Mouse (Mus musculus) hindbrain, embryonic 11.5 days (tissue): ENCODE data around the gene Osgep. TPM values are rescaled to one million over a fixed set of nuclear protein-coding genes. Genes with fewer than 3 reads are reported as not detected.
A peak's percentile ranks its signal among the peaks of the same experiment; 100 is the strongest.
"Not testable (repeated sequence)": the region's sequence is repeated elsewhere in the genome, so short reads cannot be mapped to it uniquely, and the experiment has no call there.

Experiments
- ATAC-seq: fragments of 200-750 bp; cut with Nextera tagmentation; 2 replicates; pipeline ENCODE4 v1.8.0; 2017; ENCODE audit warnings: mild to moderate bottlenecking, moderate TSS enrichment, moderate library complexity; ENCODE audit not compliant: low FRiP score
- DNase-seq: peaks from one replicate; pipeline ENCODE4 v3.0.0-alpha.2; 2015; ENCODE audit warnings: low spot score
- H3K27ac ChIP-seq: fragments of 300-500 bp; sonication (generic); 2 replicates; pipeline ENCODE4 v1.5.1; 2014; ENCODE audit warnings: mild to moderate bottlenecking, low read depth, low read length
- H3K27me3 ChIP-seq: fragments of 300-500 bp; sonication (generic); 2 replicates; pipeline ENCODE4 v1.6.1; 2014; ENCODE audit warnings: mild to moderate bottlenecking, low read length, moderate library complexity, mixed read lengths; ENCODE audit not compliant: control insufficient read depth, insufficient read depth
- H3K36me3 ChIP-seq: fragments of 300-500 bp; sonication (generic); 2 replicates; pipeline ENCODE4 v1.6.1; 2014; ENCODE audit warnings: mild to moderate bottlenecking, low read length, moderate library complexity, mixed read lengths; ENCODE audit not compliant: control insufficient read depth, insufficient read depth
- H3K4me1 ChIP-seq: fragments of 300-500 bp; sonication (generic); replicated peaks from 2 replicates; pipeline ENCODE4 v1.6.1; 2014; ENCODE audit warnings: low read length, mixed read lengths; ENCODE audit not compliant: control insufficient read depth, insufficient read depth
- H3K4me2 ChIP-seq: fragments of 300-500 bp; sonication (generic); replicated peaks from 2 replicates; pipeline ENCODE4 v1.6.1; 2014; ENCODE audit warnings: mild to moderate bottlenecking, low read depth, low read length
- H3K4me3 ChIP-seq: fragments of 300-500 bp; sonication (generic); 2 replicates; pipeline ENCODE4 v1.5.1; 2014; ENCODE audit warnings: low read depth, low read length
- H3K9ac ChIP-seq: fragments of 300-500 bp; sonication (generic); 2 replicates; pipeline ENCODE4 v1.6.1; 2014; ENCODE audit warnings: low read depth, low read length
- H3K9me3 ChIP-seq: fragments of 300-500 bp; sonication (generic); 2 replicates; pipeline ENCODE4 v1.6.1; 2016; ENCODE audit warnings: low read length; ENCODE audit not compliant: control insufficient read depth
- WGBS: fragments of 180-500 bp; shearing (Covaris S2); extraction: QIAGEN DNeasy Blood & Tissue Kit; methylation state at CpG from one replicate; pipeline ENCODE4 v1.1.7; 2014; 5-methylcytosine and 5-hydroxymethylcytosine counted together
- polyA plus RNA-seq: library from polyadenylated mRNA; unstranded; fragments of >200 nt; fragmentation: Nextera tagmentation; extraction: Ambion mirVana; gene quantifications from 2 replicates; pipeline ENCODE4 v1.2.1, GENCODE M21; 2014

Gene Osgep
- polyA plus RNA-seq = 146 and 160 TPM in 2 replicates

DNA sequence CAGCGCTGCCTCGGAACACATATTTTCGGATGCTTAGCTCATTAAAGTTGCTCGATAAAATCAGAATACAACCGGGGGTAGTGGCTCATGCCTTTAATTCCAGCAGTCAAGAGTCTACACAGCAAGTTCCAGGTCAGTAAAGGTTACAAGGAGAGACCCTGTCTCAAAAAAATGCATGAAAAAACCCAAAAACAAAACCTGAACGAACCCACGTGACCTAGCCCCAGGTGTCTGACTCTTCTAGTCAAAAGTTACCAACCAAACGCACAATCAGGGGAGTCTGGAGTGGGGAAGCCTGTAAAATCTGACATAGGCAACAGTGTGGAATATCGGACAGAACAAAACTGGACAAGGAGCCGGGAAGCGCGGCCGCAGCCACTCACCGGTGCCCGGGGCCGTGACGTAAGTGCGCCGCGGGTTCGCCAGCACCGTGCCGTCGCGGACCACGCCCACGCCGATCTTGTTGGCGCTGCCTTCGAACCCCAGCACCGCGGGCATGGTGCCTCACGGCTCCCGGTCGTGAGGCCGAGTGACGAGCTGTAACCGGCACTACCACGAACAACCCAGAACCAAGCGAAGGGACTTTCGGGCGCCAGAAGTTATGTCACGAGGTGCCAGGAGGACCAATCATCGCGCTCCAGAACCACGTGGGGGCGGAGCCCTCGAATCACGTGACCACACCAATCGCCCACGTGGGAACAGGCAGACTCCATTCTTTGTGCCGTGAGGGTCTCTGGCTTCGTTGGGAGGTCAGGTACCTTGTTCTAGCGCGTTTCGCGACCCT lies at the start of gene Osgep, which contains the start of gene Apex1:
Osgep (minus strand) TSS at position 613 of the 784 bp plus-strand sequence.
Apex1 (plus strand) TSS at position 688 of the 784 bp plus-strand sequence.
- H3K9ac ChIP-seq = peak within 1 kb of the TSS; percentile 88
- no peaks in the 10 kb centered on the region for H3K27me3 ChIP-seq
- peak within 1 kb of the TSS; percentile 59 for H3K4me2 ChIP-seq
- H3K36me3 ChIP-seq = peaks cover 6% of the 10 kb centered on the region; the same call in 1 of the 2 replicates
- H3K4me1 ChIP-seq = no peaks in the 10 kb centered on the region; the same call in 1 of the 2 replicates
- peak within 1 kb of the TSS; percentile 82 for H3K4me3 ChIP-seq
- WGBS = under 1% methylated on average over 54 of the region's 57 CpGs
- peak within 1 kb of the TSS; percentile 80 for H3K27ac ChIP-seq
- peak; percentile 94 for ATAC-seq
- H3K9me3 ChIP-seq = no peaks in the 10 kb centered on the region
- peak; percentile 98 for DNase-seq

- no peak overlapping the region for H3K4me3 ChIP-seq
- H3K27me3 ChIP-seq = no peaks in the 10 kb centered on the region
- no peak overlapping the region for H3K9ac ChIP-seq
- no peaks in the 10 kb centered on the region for H3K4me1 ChIP-seq
- H3K4me2 ChIP-seq = no peak overlapping the region
- no peaks in the 10 kb centered on the region for H3K9me3 ChIP-seq
- WGBS = 68% methylated on average over 4 of the region's 4 CpGs
- DNase-seq (no peak), ATAC-seq (no peak)
- no peaks in the 10 kb centered on the region for H3K36me3 ChIP-seq
- H3K27ac ChIP-seq = no peak overlapping the region
Observed at GRCm38 (mm10) chr14:50973700-50974099, 49.0 kb upstream of the Osgep start.

- WGBS = 94% methylated on average over 5 of the region's 5 CpGs
- H3K4me1 ChIP-seq, H3K9ac ChIP-seq, ATAC-seq, H3K4me2 ChIP-seq, H3K9me3 ChIP-seq, H3K27me3 ChIP-seq, H3K27ac ChIP-seq, H3K36me3 ChIP-seq, H3K4me3 ChIP-seq, DNase-seq: not testable (repeated sequence)
Observed at GRCm38 (mm10) chr14:50973054-50973453, 48.4 kb upstream of the Osgep start.

DNA sequence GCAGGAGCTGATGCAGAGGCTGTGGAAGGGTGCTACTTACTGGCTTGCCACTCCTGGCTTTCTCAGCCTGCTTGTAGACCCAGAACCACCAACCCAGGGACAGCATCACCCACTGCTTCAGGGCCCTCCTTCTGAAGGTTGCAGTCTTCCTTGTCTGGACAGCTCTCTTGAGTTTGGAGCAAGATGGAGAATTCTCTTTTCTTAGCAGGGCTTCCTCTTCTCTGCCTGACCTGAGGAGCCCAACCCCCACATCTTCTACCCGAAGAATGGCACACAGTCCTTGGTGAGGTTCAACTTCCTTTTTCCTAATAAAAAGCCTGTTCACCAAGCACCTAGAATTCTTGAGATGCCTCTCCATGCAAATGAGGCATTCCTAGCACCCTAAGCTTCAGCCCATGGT lies 46.1 kb upstream of the Osgep start:
- H3K9me3 ChIP-seq = no peaks in the 10 kb centered on the region
- H3K4me1 ChIP-seq = no peaks in the 10 kb centered on the region
- H3K36me3 ChIP-seq = no peaks in the 10 kb centered on the region
- H3K9ac ChIP-seq = no peak overlapping the region
- no peak for ATAC-seq
- no peak overlapping the region for H3K4me2 ChIP-seq
- 63% methylated on average over 1 of the region's 1 CpGs for WGBS
- no peak for DNase-seq
- H3K27ac ChIP-seq = no peak overlapping the region
- no peaks in the 10 kb centered on the region for H3K27me3 ChIP-seq
- no peak overlapping the region for H3K4me3 ChIP-seq

GRCm38 (mm10) chr14:50969558-50970544 lies 45.2 kb upstream of the Osgep start:
- H3K4me2 ChIP-seq = no peak overlapping the region; the same call in 1 of the 2 replicates
- no peak overlapping the region for H3K27ac ChIP-seq
- no peak overlapping the region for H3K9ac ChIP-seq
- ATAC-seq (no peak; the same call in 1 of the 2 replicates), DNase-seq (peak; percentile 41)
- no peaks in the 10 kb centered on the region for H3K27me3 ChIP-seq
- no peaks in the 10 kb centered on the region for H3K4me1 ChIP-seq
- H3K4me3 ChIP-seq = no peak overlapping the region
- WGBS = 22% methylated on average over 12 of the region's 12 CpGs
- H3K9me3 ChIP-seq = no peaks in the 10 kb centered on the region
- H3K36me3 ChIP-seq = no peaks in the 10 kb centered on the region

GRCm38 (mm10) chr14:50969041-50969440 lies 44.3 kb upstream of the Osgep start:
- no peak overlapping the region for H3K4me2 ChIP-seq
- no peaks in the 10 kb centered on the region for H3K27me3 ChIP-seq
- H3K9me3 ChIP-seq = no peaks in the 10 kb centered on the region
- H3K9ac ChIP-seq = no peak overlapping the region
- no peak overlapping the region for H3K27ac ChIP-seq
- no peak overlapping the region for H3K4me3 ChIP-seq
- H3K36me3 ChIP-seq = no peaks in the 10 kb centered on the region
- ATAC-seq (no peak), DNase-seq (no peak)
- WGBS = 14% methylated on average over 1 of the region's 1 CpGs
- no peaks in the 10 kb centered on the region for H3K4me1 ChIP-seq

DNA sequence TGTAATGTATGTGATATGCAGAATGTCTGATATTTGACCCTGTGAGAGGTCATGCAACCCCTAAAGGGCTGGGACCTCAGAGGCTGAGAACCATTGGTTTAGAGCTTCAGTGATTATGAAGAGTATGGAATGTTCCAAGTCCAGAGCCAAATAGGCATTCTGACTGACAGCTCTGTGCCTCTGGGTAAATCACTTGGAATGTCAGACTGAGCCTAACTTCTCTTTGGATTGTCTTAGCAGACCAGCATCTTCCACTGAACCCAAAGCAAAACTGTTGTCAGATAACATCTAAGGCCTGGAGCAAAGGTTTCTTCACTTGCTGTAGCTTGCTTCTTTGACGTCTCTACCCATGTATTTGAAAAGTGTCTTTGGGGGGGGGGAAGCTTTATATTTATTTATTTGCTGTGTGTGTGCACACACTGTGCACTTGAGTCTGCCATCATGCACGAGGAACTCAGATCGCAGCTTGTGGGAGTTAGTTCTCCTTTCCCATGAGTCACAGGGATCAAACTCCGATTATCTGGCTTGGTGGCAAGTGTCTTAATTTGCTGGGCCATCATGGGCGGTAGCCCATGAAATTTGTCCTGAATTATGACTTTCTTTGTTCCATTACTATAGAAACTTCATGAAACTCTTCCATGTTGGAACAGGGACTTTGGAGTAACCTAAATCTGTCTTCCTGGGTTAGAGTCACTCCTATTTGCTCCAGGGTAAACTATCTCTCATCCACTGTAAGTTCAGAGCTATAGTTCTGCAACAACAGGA lies 43.7 kb upstream of the Osgep start:
- Histone ChIP-seq H3K9ac (no peak overlapping the region), H3K4me3 (no peak overlapping the region), H3K27ac (no peak overlapping the region), H3K4me1 (no peaks in the 10 kb centered on the region), H3K4me2 (no peak overlapping the region), H3K27me3 (no peaks in the 10 kb centered on the region), H3K9me3 (no peaks in the 10 kb centered on the region), H3K36me3 (no peaks in the 10 kb centered on the region)
- WGBS = 77% methylated on average over 5 of the region's 5 CpGs
- DNase-seq (no peak), ATAC-seq (no peak)
